Mouse (Mus musculus) WW6 (cell line): ENCODE measurements around the gene Foxl1.

Experiments
- DNase-seq: peaks from one replicate; pipeline ENCODE4 v3.0.0-alpha.2; 2013; ENCODE audit warnings: low read depth, low spot score

Gene Foxl1

GRCm38 (mm10) chr8:121127756-121128375 lies at the start of gene Foxl1:
TSS of gene Foxl1 (plus strand) at chr8:121127940.
- DNase-seq, result no peak

GRCm38 (mm10) chr8:121078721-121079120 lies 49.0 kb upstream of the Foxl1 start:
- no peak for DNase-seq

DNA sequence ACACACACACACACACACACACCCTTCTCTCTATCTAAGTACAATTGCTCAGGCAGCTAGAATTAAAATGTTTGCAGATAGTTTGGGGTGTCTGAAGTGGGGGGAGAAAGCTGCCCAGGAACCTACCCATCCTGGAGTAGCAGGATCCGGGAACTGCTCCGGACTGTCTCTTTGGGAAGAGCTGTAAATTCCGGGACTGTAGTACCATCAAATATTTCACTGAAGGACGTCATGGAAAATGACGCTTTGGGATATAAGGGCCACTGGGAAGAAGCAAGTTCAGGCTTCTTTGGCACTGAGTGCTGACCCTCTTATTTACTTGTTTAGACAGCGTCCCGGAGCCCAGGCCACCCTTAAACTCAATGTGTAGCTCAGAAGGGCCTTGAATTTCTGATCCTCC lies 48.5 kb upstream of the Foxl1 start:
- no peak for DNase-seq

DNA sequence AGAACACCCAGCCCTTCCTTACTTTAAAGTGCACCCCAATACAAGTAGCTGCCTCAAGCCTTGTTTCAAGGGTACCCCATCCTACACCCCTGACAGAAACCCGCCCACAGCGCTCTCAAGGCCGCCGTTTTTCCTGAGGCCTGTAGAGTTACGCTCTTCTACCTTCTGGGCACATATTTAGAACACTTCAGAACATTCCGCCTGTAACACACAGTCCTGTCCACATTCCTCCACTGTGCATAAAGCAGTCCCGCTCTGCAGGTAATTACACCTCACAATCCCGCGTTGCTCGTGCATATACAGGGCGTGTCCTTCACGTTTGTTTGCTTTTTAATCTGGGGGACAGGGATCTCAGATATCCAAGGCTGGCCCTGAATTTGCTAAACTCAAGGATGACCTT lies 47.8 kb upstream of the Foxl1 start:
- DNase-seq, result no peak

DNA sequence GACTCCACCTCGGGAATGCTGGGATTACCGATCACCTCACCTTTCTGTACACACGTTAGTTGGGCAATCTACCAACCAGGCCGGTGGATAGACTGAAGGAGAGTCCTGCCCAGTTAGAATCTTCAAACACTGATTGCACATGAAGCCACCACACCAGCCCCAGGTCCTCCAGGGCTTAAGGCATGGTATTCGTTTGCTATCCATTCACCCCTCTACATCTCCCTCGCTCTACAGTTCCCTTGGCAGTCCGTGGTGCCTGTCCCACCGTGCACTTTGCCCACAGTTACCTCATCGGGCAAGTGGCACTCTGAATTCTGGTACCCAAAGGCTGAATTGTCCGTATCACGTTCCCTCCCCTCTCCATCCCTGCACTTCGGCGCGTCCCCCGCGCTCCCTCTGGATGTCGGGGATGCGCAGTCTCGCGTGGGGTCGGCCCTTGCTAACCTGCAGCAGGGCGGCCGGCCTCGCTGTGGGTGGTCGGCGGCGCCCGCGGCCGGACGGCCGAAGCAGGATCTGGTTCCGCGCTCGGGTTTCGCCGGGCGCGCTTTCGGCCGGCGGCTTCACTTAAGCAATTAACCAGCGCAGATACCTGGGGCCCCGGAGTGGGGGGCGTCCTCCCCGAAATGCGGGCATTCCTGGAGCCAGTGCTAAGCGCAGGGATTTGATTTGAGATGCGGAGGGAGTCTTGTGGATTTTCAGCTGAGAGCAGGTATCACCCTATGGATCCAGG lies 47.2 kb upstream of the Foxl1 start:
- DNase-seq, result no peak

DNA sequence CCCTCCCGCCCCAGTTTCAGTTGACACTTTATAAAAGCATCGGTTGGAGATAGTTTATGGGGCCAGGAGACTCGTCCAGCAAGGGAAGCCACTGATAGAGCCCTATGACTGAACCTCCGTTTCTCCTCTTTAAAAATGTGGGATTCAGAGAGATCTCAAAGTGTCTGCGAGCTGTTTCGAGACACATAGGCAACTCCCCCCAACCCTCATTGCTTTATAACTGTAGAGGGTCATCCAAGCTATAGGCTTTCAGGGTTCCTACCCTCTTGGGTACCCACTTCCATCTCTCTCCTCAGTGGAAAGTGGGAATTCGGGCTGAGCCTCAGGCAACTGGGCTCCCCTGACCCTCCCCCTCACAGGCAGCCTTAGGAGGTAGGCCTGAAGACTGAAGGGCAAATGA lies 46.3 kb upstream of the Foxl1 start:
- DNase-seq, result no peak

GRCm38 (mm10) chr8:121082218-121083092 lies 45.3 kb upstream of the Foxl1 start:
- DNase-seq, result no peak

GRCm38 (mm10) chr8:121083093-121083935 lies 44.4 kb upstream of the Foxl1 start:
- no peak for DNase-seq

GRCm38 (mm10) chr8:121083936-121084209 lies 43.9 kb upstream of the Foxl1 start:
- no peak for DNase-seq

- no peak for DNase-seq
Measured at GRCm38 (mm10) chr8:121084210-121084951, 43.4 kb upstream of the Foxl1 start, which contains the start of gene Foxf1. TSS of gene Foxf1 (plus strand) at chr8:121084386.

DNA sequence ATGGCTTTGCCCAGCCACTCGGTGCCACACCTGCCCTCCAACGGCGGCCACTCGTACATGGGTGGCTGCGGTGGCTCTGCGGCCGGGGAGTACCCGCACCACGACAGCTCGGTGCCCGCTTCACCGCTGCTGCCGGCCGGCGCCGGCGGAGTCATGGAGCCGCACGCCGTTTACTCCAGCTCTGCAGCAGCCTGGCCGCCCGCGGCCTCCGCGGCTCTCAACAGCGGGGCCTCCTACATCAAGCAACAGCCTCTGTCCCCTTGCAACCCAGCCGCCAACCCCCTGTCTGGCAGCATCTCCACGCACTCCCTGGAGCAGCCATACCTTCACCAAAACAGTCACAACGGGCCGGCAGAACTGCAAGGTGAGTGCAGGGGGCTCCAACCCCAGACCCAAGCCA lies 42.7 kb upstream of the Foxl1 start:
- no peak for DNase-seq

DNA sequence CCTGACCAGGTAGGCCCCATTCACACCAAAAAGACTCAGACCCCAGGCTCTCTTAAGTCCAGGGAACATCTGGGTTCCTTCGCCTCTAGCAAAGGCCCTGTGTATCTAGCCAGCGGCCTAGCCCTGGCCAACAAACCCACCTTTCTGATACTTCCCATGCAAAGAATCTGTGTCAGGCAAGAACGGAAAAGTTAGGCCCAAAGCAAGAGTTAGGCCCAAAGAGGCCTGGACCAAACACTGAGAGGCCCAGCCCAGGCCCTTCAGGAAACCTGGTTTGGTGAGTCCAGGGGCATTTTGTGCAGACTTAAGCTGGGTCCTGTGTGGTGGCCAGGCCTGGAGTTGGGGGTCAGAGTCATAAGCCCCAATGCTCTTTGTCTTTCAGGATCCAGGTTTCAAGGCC lies 42.2 kb upstream of the Foxl1 start:
- DNase-seq, result no peak

GRCm38 (mm10) chr8:121086004-121086900 lies 41.5 kb upstream of the Foxl1 start:
- DNase-seq, result no peak

GRCm38 (mm10) chr8:121088281-121088680 lies 39.5 kb upstream of the Foxl1 start:
- no peak for DNase-seq

- no peak for DNase-seq
Measured at GRCm38 (mm10) chr8:121088871-121089630, 38.7 kb upstream of the Foxl1 start.

DNA sequence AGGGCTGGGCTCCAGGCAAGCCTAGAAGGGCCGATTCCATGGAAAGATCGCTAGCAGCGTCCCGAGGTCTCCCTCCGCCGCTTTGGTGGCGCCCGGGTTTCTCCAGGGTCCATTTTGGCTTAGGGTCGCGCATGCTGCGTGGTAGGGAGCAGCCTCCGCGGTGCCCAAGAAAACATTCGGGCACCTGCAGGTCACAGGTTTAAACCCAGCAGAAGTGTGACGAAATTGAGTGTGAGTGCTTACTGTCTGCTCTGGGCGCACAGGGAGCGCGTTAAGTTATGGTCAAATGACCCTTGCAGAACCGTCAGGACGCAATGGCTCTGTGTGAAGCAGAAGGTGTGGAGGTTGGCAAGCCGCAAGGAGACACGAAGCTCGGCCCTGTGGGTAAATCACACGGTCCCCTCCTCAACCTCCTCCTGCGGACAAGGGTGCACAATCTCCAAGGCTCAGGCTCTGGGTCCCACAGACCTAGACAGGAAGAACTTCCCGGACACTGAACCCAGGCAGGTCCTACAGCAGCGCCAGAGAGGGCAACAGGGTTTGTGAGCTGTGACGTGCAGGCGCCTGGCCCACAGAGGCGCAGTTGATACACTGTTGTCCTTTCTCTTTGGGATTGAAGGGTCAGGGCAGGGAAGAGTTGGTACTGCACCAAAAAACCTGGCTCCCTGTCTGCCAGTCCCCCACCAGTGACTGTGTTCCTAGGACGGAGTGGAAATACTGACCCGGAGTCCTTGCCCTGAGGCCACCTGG lies 37.9 kb upstream of the Foxl1 start:
- no peak for DNase-seq

DNA sequence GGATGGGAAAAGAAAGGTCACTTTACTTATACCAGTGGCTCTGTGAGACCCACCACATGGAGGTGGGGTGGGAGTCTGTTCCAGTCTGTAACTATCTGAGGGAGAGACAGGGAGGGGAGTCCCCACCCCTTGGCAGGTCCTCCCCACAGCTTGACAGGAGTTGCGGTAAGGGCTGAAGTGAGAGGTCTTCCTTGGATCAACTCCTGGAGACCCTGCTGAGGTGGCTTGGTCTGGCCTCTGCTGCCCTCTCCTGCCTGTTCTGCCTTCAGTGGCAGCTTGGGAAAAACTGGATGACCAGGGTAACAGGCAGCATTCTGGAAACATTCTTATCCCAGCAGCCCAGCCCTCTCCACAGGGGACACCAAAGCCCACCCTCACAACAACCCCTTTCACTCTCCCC lies 37.0 kb upstream of the Foxl1 start:
- DNase-seq, result no peak

GRCm38 (mm10) chr8:121092141-121092540 lies 35.6 kb upstream of the Foxl1 start:
- DNase-seq, result no peak

- no peak for DNase-seq
Measured at GRCm38 (mm10) chr8:121092627-121093026, 35.1 kb upstream of the Foxl1 start.
